Mouse (Mus musculus) liver, adult (tissue): Measurements from ENCODE around the gene Fam189a1.

Experiments
- GATA4 ChIP-seq: IDR thresholded peaks from 2 replicates; pipeline ENCODE4 v1.6.1; 2014; ENCODE audit warnings: mild to moderate bottlenecking, low read length; ENCODE audit not compliant: insufficient replicate concordance

Gene Fam189a1

DNA sequence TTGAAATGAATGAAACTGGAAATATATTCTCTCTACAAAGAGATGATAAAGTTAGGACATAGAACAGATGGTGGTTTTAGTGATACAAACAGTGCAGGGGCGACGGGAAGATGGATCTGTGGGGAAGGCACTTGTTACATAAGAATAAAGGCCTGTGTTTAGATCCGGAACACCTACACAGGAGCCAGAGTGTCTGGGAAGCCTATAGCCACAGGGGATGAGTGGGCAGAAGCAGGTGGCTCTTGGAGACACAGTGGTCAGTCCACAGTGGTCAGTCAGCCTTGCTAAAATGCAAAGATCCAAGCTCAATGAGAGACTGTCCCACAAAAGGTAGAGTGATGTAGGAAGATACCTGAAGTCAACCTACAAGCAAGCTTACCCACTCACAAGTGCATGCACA is 32.6 kb downstream of the Fam189a1 start:
- no peak for TF ChIP-seq GATA4

- no peak for TF ChIP-seq GATA4
Observed at GRCm38 (mm10) chr7:65116903-65117302, 39.5 kb downstream of the Fam189a1 start.

GRCm38 (mm10) chr7:65115366-65115765 is 41.0 kb downstream of the Fam189a1 start:
- TF ChIP-seq GATA4, result no peak

- no peak for TF ChIP-seq GATA4
Observed at GRCm38 (mm10) chr7:65111664-65112063, 44.7 kb downstream of the Fam189a1 start.

- TF ChIP-seq GATA4, result no peak
Observed at GRCm38 (mm10) chr7:65105566-65105965, 50.8 kb downstream of the Fam189a1 start.

- no peak for TF ChIP-seq GATA4
Observed at GRCm38 (mm10) chr7:65105097-65105467, 51.3 kb downstream of the Fam189a1 start.

DNA sequence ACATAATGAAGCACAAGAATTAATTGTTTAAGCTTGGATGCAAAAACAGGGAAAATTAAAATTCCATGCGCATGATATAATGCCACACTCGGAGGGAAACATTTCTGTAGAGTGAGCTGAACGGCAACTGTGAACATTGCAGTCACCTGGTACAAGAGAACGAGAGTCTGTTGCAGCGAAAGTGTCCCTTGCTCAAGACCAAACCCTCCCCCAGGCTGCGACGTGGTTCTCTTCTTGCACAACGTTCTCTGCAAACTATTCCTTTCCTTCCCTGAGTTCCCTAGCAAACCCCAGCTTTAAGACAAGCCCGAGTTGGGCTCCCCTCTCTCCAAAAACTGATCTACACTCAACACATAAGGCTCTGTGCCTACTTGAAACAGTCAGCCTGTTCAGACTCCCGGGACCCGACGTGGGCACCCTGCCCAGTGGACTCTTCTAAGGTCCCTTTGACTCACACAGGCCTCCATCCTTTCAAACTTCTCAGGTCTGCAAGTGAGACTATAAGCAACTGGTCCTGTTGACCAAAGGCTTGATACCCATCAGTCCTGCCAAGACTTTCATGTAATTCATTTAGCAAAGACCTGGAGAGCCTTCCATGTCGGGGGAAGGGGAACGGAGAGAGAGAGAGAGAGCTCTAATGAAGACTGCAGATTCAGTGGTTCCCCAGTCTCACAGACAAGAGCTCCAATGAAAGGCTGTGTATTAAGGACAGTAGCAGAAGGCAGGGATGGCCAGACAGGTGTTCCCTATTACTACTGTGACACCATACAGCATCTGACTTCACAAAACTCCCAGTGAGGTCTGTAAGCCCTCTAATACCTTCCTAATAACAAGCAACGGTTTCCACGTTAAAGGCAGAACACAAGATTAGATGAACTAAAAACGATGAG is 51.9 kb downstream of the Fam189a1 start:
- no peak for TF ChIP-seq GATA4

DNA sequence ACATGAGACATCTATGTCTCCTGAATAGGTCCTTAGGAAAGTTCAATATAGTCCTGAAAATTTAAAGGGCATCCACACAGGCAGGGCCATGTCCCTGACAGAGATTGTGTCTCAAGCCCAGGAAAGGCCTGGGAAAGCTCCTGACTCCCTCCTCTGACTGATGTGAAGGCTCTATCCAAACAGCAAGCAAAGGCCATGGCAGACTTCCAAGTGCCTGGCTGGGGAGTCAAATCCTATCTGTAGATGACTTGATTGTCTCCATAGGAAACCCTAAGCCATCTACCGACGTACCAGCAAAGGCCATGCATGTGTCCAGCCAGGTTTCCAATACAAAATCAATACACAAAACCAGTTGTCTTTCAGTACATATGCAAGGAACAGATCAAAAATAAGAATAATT is 54.7 kb downstream of the Fam189a1 start:
- no peak for TF ChIP-seq GATA4

GRCm38 (mm10) chr7:65097708-65098107 is 58.7 kb downstream of the Fam189a1 start:
- TF ChIP-seq GATA4, result no peak

GRCm38 (mm10) chr7:65095631-65096107 is 60.7 kb downstream of the Fam189a1 start:
- TF ChIP-seq GATA4, result no peak

DNA sequence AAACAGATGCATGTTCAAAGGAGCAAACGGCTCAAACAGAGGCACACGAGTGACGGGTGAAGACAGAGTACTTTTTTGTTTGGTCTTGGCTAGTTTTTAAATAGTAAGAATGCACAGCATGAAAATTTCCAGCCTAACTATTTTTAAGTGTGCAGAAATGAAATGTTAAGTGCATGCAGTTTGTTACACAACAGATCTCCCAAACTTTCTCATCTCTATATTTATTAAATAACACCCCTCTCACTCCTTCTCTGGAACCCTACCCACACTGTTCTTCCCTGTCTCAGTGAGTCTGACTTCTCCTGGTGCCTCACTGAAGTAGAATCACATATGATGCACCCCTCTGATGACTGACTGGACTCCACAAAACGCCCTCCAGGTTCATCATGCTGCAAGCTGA is 63.1 kb downstream of the Fam189a1 start:
- TF ChIP-seq GATA4, result no peak

GRCm38 (mm10) chr7:65091486-65091885 is 64.9 kb downstream of the Fam189a1 start:
- TF ChIP-seq GATA4, result no peak

- no peak for TF ChIP-seq GATA4
Observed at GRCm38 (mm10) chr7:65085972-65086371, 70.4 kb downstream of the Fam189a1 start.

DNA sequence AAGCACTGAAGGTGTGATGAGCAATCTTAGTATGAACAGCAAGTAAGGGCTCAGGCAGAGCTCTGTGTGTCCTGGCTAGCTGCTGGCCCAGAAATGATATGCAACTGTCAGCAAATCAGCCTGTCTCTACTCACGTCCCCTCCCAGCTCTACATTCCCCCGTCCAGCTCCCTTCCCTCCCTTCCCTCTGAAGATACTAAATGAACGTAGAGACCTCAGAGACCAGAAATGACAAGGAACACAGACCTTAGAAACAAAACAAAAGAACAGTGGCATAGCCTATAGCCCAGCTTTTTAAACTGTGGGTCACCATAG is 73.6 kb downstream of the Fam189a1 start:
- TF ChIP-seq GATA4, result no peak

GRCm38 (mm10) chr7:65081979-65082777 is 74.2 kb downstream of the Fam189a1 start:
- TF ChIP-seq GATA4, result no peak

DNA sequence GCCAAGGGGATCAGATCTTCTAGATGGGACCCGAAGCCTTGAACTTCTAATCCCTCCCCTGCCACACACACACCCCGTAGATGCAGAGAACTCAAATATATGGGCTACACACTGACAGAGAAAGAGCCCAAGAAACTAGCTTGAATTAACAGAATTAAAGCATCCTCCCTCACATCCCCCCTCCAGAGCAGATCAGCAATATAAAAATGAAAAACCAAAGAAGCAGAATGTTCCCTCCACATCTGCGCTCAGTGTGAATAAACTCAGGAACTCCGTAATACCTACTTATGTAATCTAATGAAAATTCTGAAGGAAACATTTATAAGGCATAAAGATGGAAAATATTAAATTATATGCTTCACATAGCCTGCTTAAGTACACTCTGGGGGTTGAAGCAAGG is 80.2 kb downstream of the Fam189a1 start:
- TF ChIP-seq GATA4, result no peak
